Mouse (Mus musculus): ENCODE data around the gene Gmip. TPM values are rescaled to one million over a fixed set of nuclear protein-coding genes. Genes with fewer than 3 reads are reported as not detected.

The Gmip gene
- polyA plus RNA-seq, 1 experiment, result 5.7 TPM

DNA sequence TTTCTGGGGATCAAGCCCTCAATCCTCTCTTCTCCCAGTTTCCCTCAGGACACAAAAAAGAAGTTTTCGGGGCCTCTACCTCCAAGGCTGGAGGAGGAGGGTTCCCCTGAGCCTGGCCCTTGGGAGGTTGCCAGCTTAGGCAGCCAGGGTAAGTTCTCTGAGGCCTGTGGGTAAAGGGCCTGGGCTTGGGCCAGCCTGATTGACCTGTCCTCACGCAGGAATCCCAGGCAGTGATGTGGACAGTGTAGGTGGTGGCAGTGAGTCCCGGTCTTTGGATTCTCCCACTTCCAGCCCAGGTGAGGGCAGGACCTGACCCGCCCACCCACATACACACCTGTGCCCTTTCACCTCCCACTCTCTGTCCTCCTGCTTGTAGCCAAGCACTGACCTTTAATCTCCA is 6.9 kb downstream of the Gmip start:
- TF ChIP-seq MYOD1 (IDR thresholded peaks at IDR 0.05; ENCODE audit: control insufficient read depth in 1 of 3, insufficient read length in 2 of 3, low read depth in 2 of 3) (no peak), REST (IDR thresholded peaks at IDR 0.05; ENCODE audit: insufficient read depth, insufficient read length) (no peak), POLR2A (IDR thresholded peaks at IDR 0.05; ENCODE audit: insufficient read length, low read depth) (no peak), E2F4 (IDR thresholded peaks at IDR 0.05; ENCODE audit: insufficient read depth) (no peak), CEBPB (IDR thresholded peaks at IDR 0.05; ENCODE audit: insufficient read depth, poor library complexity, severe bottlenecking) (no peak), TCF3 (IDR thresholded peaks at IDR 0.05; ENCODE audit: insufficient read length, low read depth) (no peak), SRF (IDR thresholded peaks at IDR 0.05; ENCODE audit: control insufficient read depth, insufficient read length, low read depth) (no peak), USF1 (IDR thresholded peaks at IDR 0.05; ENCODE audit: low read depth) (no peak), POLR2AphosphoS2 (IDR thresholded peaks at IDR 0.05; ENCODE audit: insufficient read length, low read depth) (no peak)

DNA sequence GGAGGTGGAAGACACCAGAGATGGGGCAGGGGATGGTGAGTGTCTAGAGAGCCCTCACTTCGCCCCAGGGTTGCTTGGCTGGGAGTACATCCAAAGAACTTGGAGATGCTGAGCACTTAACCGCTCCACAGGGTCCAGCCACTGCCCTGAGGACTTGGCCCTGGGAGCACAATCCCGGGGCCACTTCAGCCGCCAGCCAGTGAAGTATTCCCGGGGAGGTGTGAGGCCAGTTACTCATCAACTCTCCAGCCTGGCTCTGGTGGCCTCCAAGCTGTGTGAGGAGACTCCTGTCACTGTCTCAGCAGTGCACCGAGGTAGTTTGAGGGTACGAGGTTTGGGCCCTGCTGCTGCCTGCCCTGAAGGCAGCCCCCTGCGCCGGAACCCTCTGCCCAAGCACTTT is 12.0 kb downstream of the Gmip start:
- no peak overlapping the region for H3K4me2 ChIP-seq (ENCODE audit: low read depth)
- no peaks in the 10 kb centered on the region for H3K27me3 ChIP-seq (ENCODE audit: control insufficient read depth, insufficient read depth, insufficient read length)
- TF ChIP-seq TCF12 (IDR thresholded peaks at IDR 0.05; ENCODE audit: insufficient read depth, poor library complexity, severe bottlenecking), result no peak
- TF ChIP-seq POLR2AphosphoS2 (IDR thresholded peaks at IDR 0.05; ENCODE audit: insufficient read length, low read depth), result no peak
- TF ChIP-seq SRF (IDR thresholded peaks at IDR 0.05; ENCODE audit: control insufficient read depth, insufficient read length, low read depth), result no peak
- no peak for TF ChIP-seq TCF3 (IDR thresholded peaks at IDR 0.05; ENCODE audit: insufficient read length, low read depth)
- TF ChIP-seq MAX (IDR thresholded peaks at IDR 0.05; ENCODE audit: low read depth), result no peak
- no peak for TF ChIP-seq USF1 (IDR thresholded peaks at IDR 0.05; ENCODE audit: low read depth)
- H3K36me3 ChIP-seq (ENCODE audit: control insufficient read depth, insufficient read depth), result peaks cover 3% of the 10 kb centered on the region
- H3K79me2 ChIP-seq (ENCODE audit: control insufficient read depth, insufficient read depth), result no peaks in the 10 kb centered on the region
- H3ac ChIP-seq (ENCODE audit: control insufficient read depth, insufficient read length), result no peak overlapping the region
- no peak overlapping the region for H3K4me3 ChIP-seq

More for the DNA sequence above, 6.9 kb downstream of the Gmip start:
- H3ac ChIP-seq (ENCODE audit: control insufficient read depth, insufficient read length), result no peak overlapping the region
- H3K27me3 ChIP-seq (ENCODE audit: control insufficient read depth, insufficient read depth, insufficient read length), result no peaks in the 10 kb centered on the region
- H3K79me2 ChIP-seq (ENCODE audit: control insufficient read depth, insufficient read depth), result no peaks in the 10 kb centered on the region
- no peak overlapping the region for H3K4me2 ChIP-seq (ENCODE audit: low read depth)
- H3K4me3 ChIP-seq, result no peak overlapping the region
- H3K36me3 ChIP-seq (ENCODE audit: control insufficient read depth, insufficient read depth), result peaks cover 3% of the 10 kb centered on the region

DNA sequence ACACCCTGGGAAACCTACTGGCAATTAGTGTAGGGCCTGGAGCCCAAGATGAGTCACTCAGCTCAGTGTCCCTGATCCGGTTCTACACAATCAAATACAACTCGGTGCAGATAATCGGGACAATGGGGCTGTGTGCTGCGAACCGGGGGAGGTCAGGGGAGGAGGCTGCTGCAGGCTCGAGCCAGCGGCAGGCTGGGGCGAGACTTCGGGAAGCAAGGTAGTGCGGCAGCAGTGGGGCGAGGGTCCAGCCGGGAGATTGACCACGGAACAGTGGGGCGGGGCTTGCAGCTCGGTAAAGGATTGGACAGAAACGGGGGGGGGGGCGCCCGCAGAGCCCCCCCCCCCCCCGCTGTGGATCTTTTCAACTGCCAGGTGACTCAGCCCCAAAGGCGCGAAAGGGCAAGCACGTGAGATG is 13.5 kb downstream of the Gmip start:
- no peak for TF ChIP-seq USF1 (IDR thresholded peaks at IDR 0.05; ENCODE audit: low read depth)
- TF ChIP-seq POLR2AphosphoS2 (IDR thresholded peaks at IDR 0.05; ENCODE audit: insufficient read length, low read depth), result peak; percentile 71
- peak overlapping the region; percentile 67 for H3K4me2 ChIP-seq (ENCODE audit: low read depth)
- H3K36me3 ChIP-seq (ENCODE audit: control insufficient read depth, insufficient read depth), result peaks cover 3% of the 10 kb centered on the region
- H3ac ChIP-seq (ENCODE audit: control insufficient read depth, insufficient read length), result no peak overlapping the region
- H3K79me2 ChIP-seq (ENCODE audit: control insufficient read depth, insufficient read depth), result no peaks in the 10 kb centered on the region
- H3K4me3 ChIP-seq, result peak overlapping the region; percentile 12
- no peaks in the 10 kb centered on the region for H3K27me3 ChIP-seq (ENCODE audit: control insufficient read depth, insufficient read depth, insufficient read length)

DNA sequence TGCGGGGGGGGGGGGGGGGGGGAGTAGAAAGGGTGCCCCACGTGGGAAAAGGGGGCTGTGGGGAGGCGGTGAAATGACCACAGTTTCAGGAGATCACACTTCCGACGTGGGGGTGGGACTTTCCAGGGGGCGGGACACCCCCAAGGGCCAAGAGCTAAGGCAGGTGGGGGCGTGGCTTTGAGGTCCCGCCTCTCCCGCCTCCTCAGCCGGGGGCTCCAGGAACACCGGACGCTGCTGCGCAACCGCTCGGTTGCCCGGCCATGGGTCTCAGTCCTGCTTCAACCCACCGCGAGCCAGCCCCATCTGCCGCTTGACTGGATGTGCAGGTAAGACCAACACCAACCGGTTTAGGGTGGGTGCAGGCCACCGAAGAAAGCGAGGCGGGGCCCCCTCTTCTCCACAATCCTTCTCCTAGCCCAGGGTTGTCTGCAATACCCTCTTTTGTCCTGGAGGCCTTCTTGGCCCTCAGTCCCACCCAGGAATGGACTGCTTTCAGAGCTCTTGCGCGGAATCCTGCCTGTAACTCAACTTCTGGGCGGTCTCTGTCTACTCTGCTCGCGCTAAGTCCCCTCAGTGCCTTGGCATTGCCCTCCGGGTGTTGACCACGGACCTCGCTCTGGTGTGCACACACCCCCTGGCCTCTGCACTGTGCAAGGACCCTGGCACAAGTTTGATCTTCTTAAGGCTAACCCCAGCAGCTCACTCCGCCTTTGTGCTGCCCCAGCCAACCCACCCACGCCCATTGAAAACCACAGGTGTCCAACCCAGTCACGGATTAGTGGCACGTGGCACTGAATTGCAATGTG is 14.1 kb downstream of the Gmip start, which contains the start of gene Lpar2:
Gene Lpar2, plus strand, starts transcription at position 44 of the 806 bp plus-strand sequence.
- TF ChIP-seq REST (IDR thresholded peaks at IDR 0.05; ENCODE audit: insufficient read depth, insufficient read length), result no peak
- Histone ChIP-seq H3K27me3 (ENCODE audit: control insufficient read depth, insufficient read depth, insufficient read length) (no peaks in the 10 kb centered on the region), H3K4me3 (peak within 1 kb of the TSS; percentile 12), H3K4me2 (ENCODE audit: low read depth) (peak within 1 kb of the TSS; percentile 67), H3ac (ENCODE audit: control insufficient read depth, insufficient read length) (no peak within 1 kb of the TSS), H3K36me3 (ENCODE audit: control insufficient read depth, insufficient read depth) (peaks cover 3% of the 10 kb centered on the region), H3K79me2 (ENCODE audit: control insufficient read depth, insufficient read depth) (no peaks in the 10 kb centered on the region)

DNA sequence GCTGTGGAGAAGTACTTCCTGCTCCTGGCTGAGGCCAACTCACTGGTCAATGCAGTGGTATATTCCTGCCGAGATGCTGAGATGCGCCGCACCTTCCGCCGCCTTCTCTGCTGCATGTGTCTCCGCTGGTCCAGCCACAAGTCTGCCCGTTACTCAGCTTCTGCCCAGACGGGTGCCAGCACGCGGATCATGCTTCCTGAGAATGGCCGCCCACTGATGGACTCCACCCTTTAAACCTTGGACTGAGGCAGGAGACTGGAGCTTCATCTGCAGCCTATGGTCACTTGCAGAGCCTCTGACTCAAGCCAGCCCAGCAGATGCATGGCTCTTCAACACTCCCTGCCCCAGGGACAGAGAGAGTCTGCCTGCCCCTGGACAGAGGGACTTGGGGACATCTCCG is 17.9 kb downstream of the Gmip start:
- no peak for TF ChIP-seq TCF3 (IDR thresholded peaks at IDR 0.05; ENCODE audit: insufficient read length, low read depth)
- TF ChIP-seq E2F4 (IDR thresholded peaks at IDR 0.05; ENCODE audit: insufficient read depth), result no peak
- no peak for TF ChIP-seq POLR2A (IDR thresholded peaks at IDR 0.05; ENCODE audit: insufficient read length, low read depth)
- TF ChIP-seq REST (IDR thresholded peaks at IDR 0.05; ENCODE audit: insufficient read depth, insufficient read length), result no peak
- no peak for TF ChIP-seq USF1 (IDR thresholded peaks at IDR 0.05; ENCODE audit: low read depth)
- no peak for TF ChIP-seq MYOD1 (IDR thresholded peaks at IDR 0.05; ENCODE audit: control insufficient read depth in 1 of 3, insufficient read length in 2 of 3, low read depth in 2 of 3)
- TF ChIP-seq POLR2AphosphoS2 (IDR thresholded peaks at IDR 0.05; ENCODE audit: insufficient read length, low read depth), result no peak
- no peak for TF ChIP-seq MAX (IDR thresholded peaks at IDR 0.05; ENCODE audit: low read depth)
- TF ChIP-seq MYOG (IDR thresholded peaks at IDR 0.05; ENCODE audit: control insufficient read depth in 1 of 3, insufficient read depth in 1 of 3, insufficient read length in 2 of 3, low read depth in 2 of 3), result no peak
- no peak for TF ChIP-seq SRF (IDR thresholded peaks at IDR 0.05; ENCODE audit: control insufficient read depth, insufficient read length, low read depth)
- TF ChIP-seq TCF12 (IDR thresholded peaks at IDR 0.05; ENCODE audit: insufficient read depth, poor library complexity, severe bottlenecking), result no peak
- TF ChIP-seq CEBPB (IDR thresholded peaks at IDR 0.05; ENCODE audit: insufficient read depth, poor library complexity, severe bottlenecking), result no peak
- H3K4me3 ChIP-seq, result no peak overlapping the region
- H3K27me3 ChIP-seq (ENCODE audit: control insufficient read depth, insufficient read depth, insufficient read length), result no peaks in the 10 kb centered on the region
- H3K79me2 ChIP-seq (ENCODE audit: control insufficient read depth, insufficient read depth), result no peaks in the 10 kb centered on the region
- no peak overlapping the region for H3ac ChIP-seq (ENCODE audit: control insufficient read depth, insufficient read length)
- no peaks in the 10 kb centered on the region for H3K36me3 ChIP-seq (ENCODE audit: control insufficient read depth, insufficient read depth)
- H3K4me2 ChIP-seq (ENCODE audit: low read depth), result no peak overlapping the region
